Mouse (Mus musculus): ENCODE results near the gene Gm20388. TPM values are rescaled to one million over a fixed set of nuclear protein-coding genes. Genes with fewer than 3 reads are reported as not detected.

The Gm20388 gene
- total RNA-seq, 2 experiments from 2014 or later = 10.7 TPM; not detected in 1

GRCm38 (mm10) chr8:120745226-120745625, 834.6 kb downstream of the Gm20388 start:
- no peak for DNase-seq (ENCODE audit: low spot score in 2 of 2)

- no peak for DNase-seq (ENCODE audit: low spot score in 2 of 2)
These were observed 835.5 kb downstream of the Gm20388 start for GRCm38 (mm10) chr8:120746007-120746701.

GRCm38 (mm10) chr8:120747286-120747685, 836.6 kb downstream of the Gm20388 start:
- DNase-seq (ENCODE audit: low spot score in 2 of 2) = no peak

- DNase-seq (ENCODE audit: low spot score in 2 of 2) = no peak
These were observed 840.0 kb downstream of the Gm20388 start for GRCm38 (mm10) chr8:120750616-120751015.

- no peak for DNase-seq (ENCODE audit: low spot score in 2 of 2)
These were observed 840.8 kb downstream of the Gm20388 start for GRCm38 (mm10) chr8:120751226-120752081.

- DNase-seq (ENCODE audit: low spot score in 2 of 2) = no peak
These were observed 841.4 kb downstream of the Gm20388 start for GRCm38 (mm10) chr8:120752082-120752452.

GRCm38 (mm10) chr8:120753476-120753875, 842.8 kb downstream of the Gm20388 start:
- DNase-seq (ENCODE audit: low spot score in 2 of 2) = no peak

- DNase-seq (ENCODE audit: low spot score in 2 of 2) = no peak
These were observed 845.0 kb downstream of the Gm20388 start for GRCm38 (mm10) chr8:120755306-120756297.

GRCm38 (mm10) chr8:120758005-120758404, 847.4 kb downstream of the Gm20388 start:
- no peak for DNase-seq (ENCODE audit: low spot score in 2 of 2)

GRCm38 (mm10) chr8:120759847-120760246, 849.2 kb downstream of the Gm20388 start:
- DNase-seq (ENCODE audit: low spot score in 2 of 2) = no peak

- no peak for DNase-seq (ENCODE audit: low spot score in 2 of 2)
These were observed 849.9 kb downstream of the Gm20388 start for GRCm38 (mm10) chr8:120760341-120761215.

- no peak for DNase-seq (ENCODE audit: low spot score in 2 of 2)
These were observed 852.6 kb downstream of the Gm20388 start for GRCm38 (mm10) chr8:120763267-120763666.

GRCm38 (mm10) chr8:120764638-120765037, 854.0 kb downstream of the Gm20388 start:
- DNase-seq (ENCODE audit: low spot score in 2 of 2) = no peak

GRCm38 (mm10) chr8:120766622-120767021, 856.0 kb downstream of the Gm20388 start:
- peak in 1 of 2 experiments; percentile 6 for DNase-seq (ENCODE audit: low spot score in 2 of 2)

GRCm38 (mm10) chr8:120768454-120769218, 858.0 kb downstream of the Gm20388 start:
- DNase-seq (ENCODE audit: low spot score in 2 of 2) = no peak

- DNase-seq (ENCODE audit: low spot score in 2 of 2) = no peak
These were observed 866.5 kb downstream of the Gm20388 start for GRCm38 (mm10) chr8:120777184-120777583.

GRCm38 (mm10) chr8:120777732-120778131, 867.1 kb downstream of the Gm20388 start:
- no peak for DNase-seq (ENCODE audit: low spot score in 2 of 2)

GRCm38 (mm10) chr8:120779106-120779505, 868.5 kb downstream of the Gm20388 start:
- DNase-seq (ENCODE audit: low spot score in 2 of 2) = no peak

GRCm38 (mm10) chr8:120783781-120784180, 873.1 kb downstream of the Gm20388 start:
- DNase-seq (ENCODE audit: low spot score in 2 of 2) = no peak

Data from layer of hippocampus, adult 18-20 months (tissue).